Mouse (Mus musculus) liver, postnatal 0 days (tissue): ENCODE data around the gene Tnik. TPM values are rescaled to one million over a fixed set of nuclear protein-coding genes. Genes with fewer than 3 reads are reported as not detected.

ENCODE experiments used
- ATAC-seq: fragments of 200-750 bp; cut with Nextera tagmentation; 2 replicates; pipeline ENCODE4 v1.8.0; 2017; ENCODE audit warnings: mild to moderate bottlenecking, moderate library complexity
- DNase-seq: peaks from one replicate; pipeline ENCODE4 v3.0.0-alpha.2; 2016
- H3K27ac ChIP-seq: fragments of 300-500 bp; sonication (generic); 2 replicates; pipeline ENCODE4 v1.5.1; 2014; ENCODE audit warnings: antibody characterized with exemption, moderate library complexity, mild to moderate bottlenecking, low read depth
- H3K27me3 ChIP-seq: fragments of 300-500 bp; sonication (generic); 2 replicates; pipeline ENCODE4 v1.6.1; 2014; ENCODE audit warnings: low read length, control low read depth, mixed read lengths; ENCODE audit not compliant: insufficient read depth
- H3K36me3 ChIP-seq: fragments of 300-500 bp; sonication (generic); replicated peaks from 2 replicates; pipeline ENCODE4 v1.6.1; 2014; ENCODE audit warnings: mild to moderate bottlenecking, control low read depth, low read length, moderate library complexity, mixed read lengths; ENCODE audit not compliant: insufficient read depth
- H3K4me1 ChIP-seq: fragments of 300-500 bp; sonication (generic); 2 replicates; pipeline ENCODE4 v1.6.1; 2014; ENCODE audit warnings: antibody characterized with exemption, mild to moderate bottlenecking, control low read depth; ENCODE audit not compliant: insufficient read depth
- H3K4me2 ChIP-seq: fragments of 300-500 bp; sonication (generic); 2 replicates; pipeline ENCODE4 v1.6.1; 2014; ENCODE audit warnings: low read depth, mild to moderate bottlenecking, low read length, moderate library complexity, mixed read lengths
- H3K4me3 ChIP-seq: fragments of 300-500 bp; sonication (generic); 2 replicates; pipeline ENCODE4 v1.5.1; 2014; ENCODE audit warnings: low read depth, low read length
- H3K9ac ChIP-seq: fragments of 300-500 bp; sonication (generic); replicated peaks from 2 replicates; pipeline ENCODE4 v1.6.1; 2014; ENCODE audit warnings: mild to moderate bottlenecking, moderate library complexity
- H3K9me3 ChIP-seq: fragments of 300-500 bp; sonication (generic); 2 replicates; pipeline ENCODE4 v1.6.1; 2016; ENCODE audit warnings: mild to moderate bottlenecking, control low read depth, low read length, mixed read lengths
- CTCF ChIP-seq: sonication (generic); IDR thresholded peaks from 2 replicates; pipeline ENCODE4 v1.5.1; 2016; ENCODE audit warnings: antibody characterized with exemption, low read depth
- EP300 ChIP-seq: IDR thresholded peaks from 2 replicates; pipeline ENCODE4 v1.6.1; 2016; ENCODE audit warnings: antibody characterized with exemption, low read depth, mild to moderate bottlenecking
- WGBS: fragments of 180-500 bp; shearing (Covaris S2); extraction: QIAGEN DNeasy Blood & Tissue Kit; methylation state at CpG from one replicate; pipeline ENCODE4 v1.1.7; 2014; ENCODE audit not compliant: insufficient replicate concordance; 5-methylcytosine and 5-hydroxymethylcytosine counted together
- polyA plus RNA-seq: library from polyadenylated mRNA; unstranded; fragments of >200 nt; fragmentation: Nextera tagmentation; extraction: Ambion mirVana; gene quantifications from 2 replicates; pipeline ENCODE4 v1.2.1, GENCODE M21; 2015

Gene Tnik
- polyA plus RNA-seq, 1 experiment from 2014 or later, result 1.0 TPM

- Histone ChIP-seq H3K9me3 (no peaks in the 10 kb centered on the region), H3K36me3 (no peaks in the 10 kb centered on the region), H3K4me2 (no peak overlapping the region), H3K4me1 (no peaks in the 10 kb centered on the region), H3K27ac (no peak overlapping the region), H3K9ac (no peak overlapping the region), H3K4me3 (no peak overlapping the region), H3K27me3 (no peaks in the 10 kb centered on the region)
- DNase-seq (no peak), ATAC-seq (no peak)
- 39% methylated on average over 2 of the region's 2 CpGs for WGBS
- TF ChIP-seq CTCF (no peak), EP300 (no peak)
Observed at GRCm38 (mm10) chr3:28380224-28380623, 117.2 kb downstream of the Tnik start.

- WGBS, result 69% methylated on average over 11 of the region's 11 CpGs
- no peak for ATAC-seq
Observed at GRCm38 (mm10) chr3:28383526-28384126, 120.6 kb downstream of the Tnik start.

GRCm38 (mm10) chr3:28385199-28385975, 122.4 kb downstream of the Tnik start:
- H3K36me3 ChIP-seq, result no peaks in the 10 kb centered on the region
- no peaks in the 10 kb centered on the region for H3K4me1 ChIP-seq
- 0 out of 2 replicates have a peak, but pooled peaks cover 2% of the 10 kb centered on the region for H3K9me3 ChIP-seq
- TF ChIP-seq EP300, result no peak
- no peak for TF ChIP-seq CTCF
- no peak for ATAC-seq
- no peak overlapping the region for H3K27ac ChIP-seq
- H3K27me3 ChIP-seq, result no peaks in the 10 kb centered on the region
- H3K4me3 ChIP-seq, result no peak overlapping the region
- DNase-seq, result no peak
- H3K4me2 ChIP-seq, result no peak overlapping the region
- 83% methylated on average over 10 of the region's 10 CpGs for WGBS
- no peak overlapping the region for H3K9ac ChIP-seq

More at GRCm38 (mm10) chr3:28383526-28384126, 120.6 kb downstream of the Tnik start:
- Histone ChIP-seq H3K9me3 (0 out of 2 replicates have a peak, but pooled peaks cover 1% of the 10 kb centered on the region), H3K4me2 (no peak overlapping the region), H3K27ac (no peak overlapping the region), H3K4me3 (no peak overlapping the region), H3K9ac (no peak overlapping the region), H3K4me1 (no peaks in the 10 kb centered on the region), H3K27me3 (no peaks in the 10 kb centered on the region), H3K36me3 (no peaks in the 10 kb centered on the region)
- no peak for TF ChIP-seq EP300
- TF ChIP-seq CTCF, result no peak
- DNase-seq, result no peak

- no peak for TF ChIP-seq CTCF
- TF ChIP-seq EP300, result no peak
- no peaks in the 10 kb centered on the region for H3K27me3 ChIP-seq
- WGBS, result 84% methylated on average over 3 of the region's 3 CpGs
- no peak for DNase-seq
- no peak overlapping the region for H3K4me2 ChIP-seq
- no peak overlapping the region for H3K27ac ChIP-seq
- ATAC-seq, result no peak
- no peak overlapping the region for H3K4me3 ChIP-seq
- H3K4me1 ChIP-seq, result no peaks in the 10 kb centered on the region
- no peak overlapping the region for H3K9ac ChIP-seq
- H3K36me3 ChIP-seq, result no peaks in the 10 kb centered on the region
- 0 out of 2 replicates have a peak, but pooled peaks cover 2% of the 10 kb centered on the region for H3K9me3 ChIP-seq
Observed at GRCm38 (mm10) chr3:28388540-28388939, 125.5 kb downstream of the Tnik start.

- H3K27me3 ChIP-seq, result no peaks in the 10 kb centered on the region
- no peak overlapping the region for H3K4me3 ChIP-seq
- no peak for TF ChIP-seq EP300
- TF ChIP-seq CTCF, result no peak
- H3K27ac ChIP-seq, result no peak overlapping the region
- H3K4me1 ChIP-seq, result no peaks in the 10 kb centered on the region
- no peak for ATAC-seq
- 79% methylated on average over 2 of the region's 2 CpGs for WGBS
- H3K36me3 ChIP-seq, result no peaks in the 10 kb centered on the region
- no peak overlapping the region for H3K4me2 ChIP-seq
- 0 out of 2 replicates have a peak, but pooled peaks cover 2% of the 10 kb centered on the region for H3K9me3 ChIP-seq
- no peak overlapping the region for H3K9ac ChIP-seq
- no peak for DNase-seq
Observed at GRCm38 (mm10) chr3:28390183-28390582, 127.2 kb downstream of the Tnik start.

- Histone ChIP-seq H3K9me3 (0 out of 2 replicates have a peak, but pooled peaks cover 2% of the 10 kb centered on the region), H3K27me3 (no peaks in the 10 kb centered on the region), H3K4me2 (no peak overlapping the region), H3K9ac (no peak overlapping the region), H3K4me3 (no peak overlapping the region), H3K4me1 (no peaks in the 10 kb centered on the region), H3K36me3 (no peaks in the 10 kb centered on the region), H3K27ac (no peak overlapping the region)
- DNase-seq, result no peak
- TF ChIP-seq EP300, result no peak
- TF ChIP-seq CTCF, result no peak
- no peak for ATAC-seq
Observed at GRCm38 (mm10) chr3:28392542-28392941, 129.5 kb downstream of the Tnik start.
